Mouse (Mus musculus): Measurements from ENCODE around the gene Mrpl48. TPM values are rescaled to one million over a fixed set of nuclear protein-coding genes. Genes with fewer than 3 reads are reported as not detected.

The Mrpl48 gene
- polyA plus RNA-seq, 1 experiment from 2014 or later: 69.4 TPM

DNA sequence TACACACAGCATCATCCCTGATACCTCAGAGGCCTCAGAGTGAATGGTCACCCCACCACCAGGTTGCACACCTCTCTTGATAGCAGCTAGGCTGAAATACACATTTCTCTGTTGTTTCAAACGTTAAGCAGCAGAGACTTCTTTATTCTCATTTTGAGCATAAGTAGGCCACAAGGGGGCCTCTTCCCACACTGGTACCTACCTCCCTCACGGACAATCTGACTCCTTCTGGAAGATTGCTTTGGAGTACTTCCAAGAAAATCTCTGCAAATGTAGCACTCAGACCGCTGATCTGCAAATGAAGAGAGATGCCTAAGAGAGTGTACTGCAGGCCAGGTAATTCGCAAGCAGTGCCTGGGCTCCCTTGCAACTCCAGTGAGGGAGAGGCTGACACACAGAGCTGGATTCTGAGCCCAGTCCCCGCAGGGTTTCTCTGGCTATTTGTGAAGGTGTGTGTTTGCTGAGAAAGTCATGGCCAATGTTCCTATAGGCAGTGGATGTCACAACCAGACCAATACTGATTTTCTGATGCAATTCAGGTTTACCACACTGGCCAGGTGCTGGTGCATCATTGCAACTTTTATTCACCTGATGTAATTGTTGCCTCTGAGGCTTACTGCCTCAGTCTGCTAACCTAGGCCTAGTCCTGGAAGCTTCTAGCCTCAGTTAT lies 57.6 kb downstream of the Mrpl48 start:
- Histone ChIP-seq H3K27me3 (no peaks in the 10 kb centered on the region), H3K27ac (replicated peaks) (no peak overlapping the region), H3K4me2 (replicated peaks) (no peak overlapping the region), H3K9ac (replicated peaks) (no peak overlapping the region), H3K4me1 (peaks cover 10% of the 10 kb centered on the region), H3K9me3 (no peaks in the 10 kb centered on the region), H3K4me3 (no peak overlapping the region), H3K36me3 (peaks cover 4% of the 10 kb centered on the region; the same call in 1 of the 2 replicates)
- ATAC-seq (ENCODE audit: low FRiP score, low read depth): no peak
- 67% methylated on average over 5 of the region's 5 CpGs for WGBS

DNA sequence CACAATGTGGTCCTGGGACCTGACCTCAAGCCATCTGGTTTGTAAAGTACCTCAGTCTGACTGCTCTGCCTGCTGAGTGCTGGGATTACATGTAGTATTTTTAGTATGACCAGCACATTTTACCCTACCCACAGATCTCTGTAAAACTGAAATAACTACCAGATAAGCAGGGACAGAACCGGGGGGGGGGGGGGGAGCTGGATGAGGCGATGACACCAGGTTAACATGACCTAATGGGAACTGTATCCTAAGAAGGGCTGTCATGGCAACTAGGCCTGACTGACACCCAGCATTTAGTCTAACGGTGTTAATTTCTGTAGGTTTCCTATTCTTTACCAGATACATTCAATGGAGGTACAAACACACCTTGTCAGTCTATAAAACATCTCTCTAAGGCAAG lies 58.3 kb downstream of the Mrpl48 start:
- Histone ChIP-seq H3K27ac (replicated peaks) (no peak overlapping the region), H3K9ac (replicated peaks) (no peak overlapping the region), H3K4me2 (replicated peaks) (no peak overlapping the region), H3K4me3 (no peak overlapping the region), H3K27me3 (no peaks in the 10 kb centered on the region), H3K36me3 (peaks cover 4% of the 10 kb centered on the region; the same call in 1 of the 2 replicates), H3K4me1 (peaks cover 4% of the 10 kb centered on the region), H3K9me3 (no peaks in the 10 kb centered on the region)
- ATAC-seq (ENCODE audit: low FRiP score, low read depth): no peak
- whole genome bisulfite sequencing: 85% methylated on average over 3 of the region's 3 CpGs

DNA sequence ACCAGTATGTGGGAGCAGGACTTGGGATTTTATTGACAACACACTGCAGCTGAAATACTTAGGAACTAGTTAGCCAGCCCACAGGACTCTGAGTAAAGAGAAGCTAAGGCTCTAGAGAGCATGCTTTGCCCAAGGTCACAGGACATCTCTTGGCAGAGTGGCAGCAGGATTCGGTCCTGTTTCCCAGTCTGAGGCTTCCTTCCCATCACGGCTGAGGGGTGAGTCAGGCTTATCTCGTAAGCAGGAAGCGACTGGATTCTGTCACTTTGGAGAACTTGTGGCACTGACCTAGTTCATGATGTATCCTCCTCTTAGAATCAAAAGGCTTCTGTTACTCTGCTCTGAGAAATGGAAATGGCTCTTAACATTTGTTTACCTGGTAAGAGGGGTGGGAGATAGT lies 60.5 kb downstream of the Mrpl48 start:
- Histone ChIP-seq H3K27me3 (no peaks in the 10 kb centered on the region), H3K27ac (replicated peaks) (no peak overlapping the region), H3K4me3 (no peak overlapping the region), H3K36me3 (peaks cover 4% of the 10 kb centered on the region; the same call in 1 of the 2 replicates), H3K9me3 (no peaks in the 10 kb centered on the region), H3K4me2 (replicated peaks) (no peak overlapping the region), H3K9ac (replicated peaks) (no peak overlapping the region), H3K4me1 (no peaks in the 10 kb centered on the region)
- ATAC-seq (ENCODE audit: low FRiP score, low read depth): no peak
- 82% methylated on average over 4 of the region's 4 CpGs for WGBS

DNA sequence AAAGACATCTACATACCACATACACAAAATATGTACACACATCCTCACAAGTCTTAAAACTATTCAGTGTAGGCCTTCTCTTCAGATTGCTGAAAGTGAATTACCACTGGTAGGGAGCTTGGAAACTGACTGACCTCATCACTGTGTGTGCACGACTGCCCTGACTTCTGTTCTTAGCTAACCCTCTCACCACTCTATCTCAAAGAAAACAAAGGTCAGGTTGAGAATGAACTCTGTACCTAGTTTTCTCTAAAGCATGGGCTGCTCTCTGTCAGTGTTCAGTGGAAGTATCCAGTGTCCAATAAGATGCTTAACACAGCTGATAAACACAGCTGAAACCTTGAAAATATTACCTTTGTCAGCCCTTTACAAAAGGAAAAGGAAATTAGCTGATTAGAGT lies 63.7 kb downstream of the Mrpl48 start:
- no peaks in the 10 kb centered on the region for H3K4me1 ChIP-seq
- H3K4me2 ChIP-seq (replicated peaks): no peak overlapping the region
- no peaks in the 10 kb centered on the region for H3K9me3 ChIP-seq
- 81% methylated on average over 1 of the region's 1 CpGs for WGBS
- H3K27me3 ChIP-seq: no peaks in the 10 kb centered on the region
- H3K4me3 ChIP-seq: no peak overlapping the region
- H3K9ac ChIP-seq (replicated peaks): no peak overlapping the region
- ATAC-seq (ENCODE audit: low FRiP score, low read depth): no peak
- no peak overlapping the region for H3K27ac ChIP-seq (replicated peaks)
- peaks cover 14% of the 10 kb centered on the region for H3K36me3 ChIP-seq

DNA sequence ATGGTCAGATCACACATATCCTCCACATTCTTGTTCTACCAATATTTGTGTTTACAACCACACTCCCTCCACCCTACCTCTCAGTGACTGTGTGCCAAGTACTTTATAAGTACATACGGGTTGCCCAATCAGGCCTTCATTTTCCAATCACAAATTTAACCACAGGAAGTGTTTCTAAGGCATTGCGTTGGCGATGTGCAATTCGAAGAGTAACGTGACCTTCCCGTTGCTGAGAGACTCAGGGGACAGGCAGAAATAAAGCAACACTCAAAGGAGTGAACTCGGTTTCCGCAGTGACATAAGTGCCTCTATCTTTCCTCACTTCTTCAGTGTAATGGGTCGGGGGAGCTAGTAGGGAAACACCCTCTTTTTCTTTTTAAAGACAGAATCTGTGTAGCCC lies 68.6 kb downstream of the Mrpl48 start:
- H3K9me3 ChIP-seq: no peaks in the 10 kb centered on the region
- peaks cover 12% of the 10 kb centered on the region for H3K4me1 ChIP-seq
- H3K9ac ChIP-seq (replicated peaks): no peak overlapping the region
- no peak for ATAC-seq (ENCODE audit: low FRiP score, low read depth)
- peaks cover 22% of the 10 kb centered on the region for H3K36me3 ChIP-seq
- no peak overlapping the region for H3K27ac ChIP-seq (replicated peaks)
- 97% methylated on average over 9 of the region's 9 CpGs for WGBS
- no peaks in the 10 kb centered on the region for H3K27me3 ChIP-seq
- H3K4me3 ChIP-seq: no peak overlapping the region
- no peak overlapping the region for H3K4me2 ChIP-seq (replicated peaks)

DNA sequence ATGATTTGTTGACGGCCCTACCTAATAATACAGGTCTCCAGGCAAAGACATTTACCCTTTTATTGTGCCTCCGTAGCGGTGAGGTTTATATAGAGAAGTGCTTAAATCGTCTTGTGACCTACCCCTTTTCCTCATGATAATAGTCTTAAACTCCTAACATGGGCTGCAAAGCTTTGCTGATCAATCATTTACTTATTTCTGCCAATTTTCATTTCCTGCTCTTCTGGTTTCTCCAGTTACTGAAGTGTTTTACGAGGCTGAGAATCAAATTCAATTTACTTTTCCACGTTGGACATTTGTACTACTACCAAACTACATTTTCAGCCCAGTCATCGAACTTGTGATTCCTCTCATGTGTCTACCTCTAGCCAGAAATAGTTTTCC lies 70.6 kb downstream of the Mrpl48 start:
- peaks cover 22% of the 10 kb centered on the region for H3K36me3 ChIP-seq
- H3K4me3 ChIP-seq: peak overlapping the region; percentile 68
- peak overlapping the region; percentile 74 for H3K9ac ChIP-seq (replicated peaks)
- 41% methylated on average over 7 of the region's 7 CpGs for WGBS
- H3K27ac ChIP-seq (replicated peaks): peak overlapping the region; percentile 76; the same call in 1 of the 2 replicates
- H3K9me3 ChIP-seq: no peaks in the 10 kb centered on the region
- H3K4me1 ChIP-seq: peaks cover 12% of the 10 kb centered on the region
- peak overlapping the region; percentile 62 for H3K4me2 ChIP-seq (replicated peaks)
- no peak for ATAC-seq (ENCODE audit: low FRiP score, low read depth)
- H3K27me3 ChIP-seq: no peaks in the 10 kb centered on the region

DNA sequence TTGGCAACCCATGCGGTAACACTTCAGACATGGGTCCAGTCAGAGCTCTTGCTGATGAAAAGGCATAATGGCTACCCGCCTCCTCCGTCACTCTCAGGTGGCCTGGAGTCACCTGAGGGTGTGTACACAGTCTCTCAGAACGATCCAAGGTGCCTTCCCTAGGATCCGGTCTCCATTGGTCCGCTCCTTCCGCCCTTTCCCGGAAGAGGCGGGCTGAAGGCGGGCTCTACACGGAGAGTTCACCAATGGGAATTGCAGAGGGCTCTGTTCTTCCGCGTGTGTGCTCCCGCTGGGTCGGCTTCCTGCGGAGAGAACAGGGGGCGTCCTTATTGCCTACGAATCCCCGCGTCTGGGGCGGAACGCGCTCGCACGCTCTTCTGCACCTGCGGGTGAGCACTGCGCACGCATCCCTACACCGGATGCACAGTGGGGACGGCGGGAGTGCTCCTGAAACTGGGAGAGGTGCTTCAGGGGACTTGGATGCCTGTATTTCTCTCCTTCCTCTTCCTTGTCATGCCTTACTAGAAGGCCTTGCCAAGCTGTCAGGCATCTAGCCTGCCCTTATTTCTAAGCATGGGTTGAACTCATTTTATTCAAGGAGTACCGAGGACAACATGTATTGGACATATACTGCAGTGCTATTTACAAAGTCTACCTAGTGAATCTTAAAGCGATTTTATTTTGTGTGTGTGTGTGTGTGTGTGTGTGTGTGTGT lies 71.1 kb downstream of the Mrpl48 start, which contains the start of gene Coa4:
Gene Coa4 (plus strand): TSS at position 268 of the 715 bp plus-strand sequence.
- Histone ChIP-seq H3K27me3 (no peaks in the 10 kb centered on the region), H3K4me2 (replicated peaks) (peak within 1 kb of the TSS; percentile 62), H3K9ac (replicated peaks) (peak within 1 kb of the TSS; percentile 74), H3K36me3 (peaks cover 22% of the 10 kb centered on the region), H3K9me3 (no peaks in the 10 kb centered on the region), H3K27ac (replicated peaks) (peak within 1 kb of the TSS; percentile 76), H3K4me3 (peak within 1 kb of the TSS; percentile 68), H3K4me1 (peaks cover 12% of the 10 kb centered on the region)
- ATAC-seq (ENCODE audit: low FRiP score, low read depth): peak; percentile 100
- WGBS: 1% methylated on average over 33 of the region's 33 CpGs

DNA sequence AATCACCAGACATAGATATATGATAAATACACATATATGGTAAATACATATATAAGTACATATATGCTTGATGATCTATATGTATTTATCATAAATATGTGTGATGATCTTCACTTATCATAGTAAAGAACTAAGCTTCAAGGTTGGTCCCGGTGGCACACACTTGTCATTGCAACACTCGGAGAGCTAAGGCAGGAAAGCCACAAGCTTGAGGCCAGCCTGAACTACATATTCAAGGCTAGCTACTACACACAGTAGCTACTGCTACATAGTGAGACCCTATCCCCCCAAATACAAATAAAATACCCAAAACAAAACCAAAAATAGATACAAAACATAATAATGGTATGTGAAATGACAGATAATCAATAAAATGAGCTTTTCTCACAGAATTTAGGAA lies 72.3 kb downstream of the Mrpl48 start:
- Histone ChIP-seq H3K9me3 (no peaks in the 10 kb centered on the region), H3K27me3 (no peaks in the 10 kb centered on the region), H3K36me3 (peaks cover 22% of the 10 kb centered on the region), H3K27ac (replicated peaks) (no peak overlapping the region), H3K9ac (replicated peaks) (no peak overlapping the region), H3K4me1 (peaks cover 12% of the 10 kb centered on the region), H3K4me2 (replicated peaks) (peak overlapping the region; percentile 62), H3K4me3 (0 out of 2 replicates have a peak overlapping the region, but pooled peaks have one; percentile 68)
- 88% methylated on average over 2 of the region's 2 CpGs for WGBS
- ATAC-seq (ENCODE audit: low FRiP score, low read depth): no peak

DNA sequence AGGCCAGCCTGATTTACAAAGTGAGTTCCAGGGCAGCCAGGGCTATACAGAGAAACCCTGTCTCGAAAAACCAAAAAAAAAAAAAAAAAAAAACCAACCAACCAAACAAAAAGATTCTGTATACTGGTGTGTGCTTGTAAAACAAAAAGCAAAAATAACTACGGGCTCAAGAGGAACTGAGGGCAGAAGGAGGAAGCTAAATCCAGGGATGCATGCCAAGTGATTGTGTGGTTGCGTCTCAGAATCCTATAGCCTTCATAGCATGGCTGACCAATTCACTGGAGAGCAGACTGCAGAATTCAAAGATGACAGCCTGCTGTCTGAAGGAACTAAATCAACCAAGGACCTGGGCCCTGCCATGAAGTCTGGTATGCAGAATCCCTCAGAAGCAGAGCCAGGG lies 73.9 kb downstream of the Mrpl48 start:
- H3K4me1 ChIP-seq: peaks cover 12% of the 10 kb centered on the region
- no peak overlapping the region for H3K9ac ChIP-seq (replicated peaks)
- no peak for ATAC-seq (ENCODE audit: low FRiP score, low read depth)
- no peaks in the 10 kb centered on the region for H3K9me3 ChIP-seq
- no peak overlapping the region for H3K4me3 ChIP-seq
- H3K36me3 ChIP-seq: peaks cover 6% of the 10 kb centered on the region
- H3K27me3 ChIP-seq: no peaks in the 10 kb centered on the region
- H3K4me2 ChIP-seq (replicated peaks): no peak overlapping the region
- WGBS: 88% methylated on average over 3 of the region's 3 CpGs
- H3K27ac ChIP-seq (replicated peaks): no peak overlapping the region

DNA sequence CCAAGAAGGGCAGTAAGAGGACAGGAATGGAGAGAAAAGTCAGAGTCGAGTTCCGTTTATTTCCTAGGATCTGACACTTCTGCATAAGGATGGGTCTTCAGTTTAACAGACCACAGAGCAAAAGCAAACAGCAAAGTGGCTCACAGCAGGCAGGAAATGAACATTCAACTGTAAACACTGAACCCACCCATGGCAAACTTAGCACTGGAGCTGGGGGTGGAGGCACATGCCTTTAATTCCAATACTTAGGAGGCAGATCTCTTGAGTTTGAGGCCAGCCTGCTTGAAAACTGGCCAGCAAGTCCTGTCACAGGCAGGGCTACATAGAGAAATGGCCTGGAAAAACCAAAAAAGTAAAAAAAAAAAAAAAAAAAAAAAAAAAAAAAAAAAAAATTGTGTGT lies 74.6 kb downstream of the Mrpl48 start:
- H3K4me1 ChIP-seq: peaks cover 12% of the 10 kb centered on the region
- 71% methylated on average over 2 of the region's 2 CpGs for WGBS
- H3K4me3 ChIP-seq: no peak overlapping the region

DNA sequence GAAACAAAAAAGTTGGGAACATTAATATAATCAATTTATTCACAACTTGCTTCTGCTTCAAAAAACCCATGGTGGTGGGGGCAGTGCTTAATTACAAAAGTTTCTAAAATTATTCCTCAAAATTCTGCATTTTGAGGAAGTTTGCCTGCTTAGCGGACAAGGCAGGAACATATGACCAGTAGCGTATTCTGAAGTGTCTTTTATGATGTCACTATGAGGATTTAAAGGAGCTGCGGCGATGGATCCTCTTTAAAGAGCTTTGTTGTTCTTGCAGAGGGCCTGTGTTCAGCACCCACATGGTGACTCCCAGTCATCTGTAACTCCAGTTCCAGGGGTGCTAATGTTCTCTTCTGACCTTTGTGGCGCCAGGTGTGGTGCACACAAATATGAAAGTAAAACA lies 77.3 kb downstream of the Mrpl48 start:
- H3K9ac ChIP-seq (replicated peaks): no peak overlapping the region
- H3K27me3 ChIP-seq: no peaks in the 10 kb centered on the region
- H3K27ac ChIP-seq (replicated peaks): no peak overlapping the region
- H3K4me2 ChIP-seq (replicated peaks): no peak overlapping the region
- WGBS: 88% methylated on average over 5 of the region's 5 CpGs
- no peak overlapping the region for H3K4me3 ChIP-seq
- no peak for ATAC-seq (ENCODE audit: low FRiP score, low read depth)
- H3K4me1 ChIP-seq: no peaks in the 10 kb centered on the region
- H3K36me3 ChIP-seq: no peaks in the 10 kb centered on the region
- H3K9me3 ChIP-seq: no peaks in the 10 kb centered on the region

More for the DNA sequence above, 74.6 kb downstream of the Mrpl48 start:
- no peak for ATAC-seq (ENCODE audit: low FRiP score, low read depth)
- no peaks in the 10 kb centered on the region for H3K36me3 ChIP-seq
- H3K9ac ChIP-seq (replicated peaks): no peak overlapping the region
- no peak overlapping the region for H3K27ac ChIP-seq (replicated peaks)
- no peak overlapping the region for H3K4me2 ChIP-seq (replicated peaks)
- H3K27me3 ChIP-seq: no peaks in the 10 kb centered on the region
- H3K9me3 ChIP-seq: no peaks in the 10 kb centered on the region

DNA sequence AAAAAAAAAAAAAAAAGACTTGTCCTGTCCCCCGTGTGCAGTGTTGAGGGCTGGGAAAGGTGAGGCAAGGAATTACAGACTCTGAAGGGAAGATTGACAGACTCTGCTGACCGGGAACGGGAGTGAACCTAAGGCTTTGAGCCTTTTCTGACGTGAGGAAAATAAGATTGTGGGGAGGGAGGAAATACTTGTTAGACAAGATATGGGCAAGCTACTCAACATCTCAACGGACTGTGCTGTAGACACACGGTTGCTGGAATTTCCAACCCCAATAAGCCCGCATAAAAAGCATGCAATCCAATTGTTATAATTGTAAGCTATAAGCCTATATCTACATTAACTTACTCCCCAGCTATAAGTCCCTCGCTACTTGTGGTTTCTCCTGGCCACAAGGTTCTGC lies 83.4 kb downstream of the Mrpl48 start:
- no peak overlapping the region for H3K9ac ChIP-seq (replicated peaks)
- no peak overlapping the region for H3K4me3 ChIP-seq
- H3K4me1 ChIP-seq: no peaks in the 10 kb centered on the region
- H3K4me2 ChIP-seq (replicated peaks): no peak overlapping the region
- 78% methylated on average over 8 of the region's 8 CpGs for WGBS
- no peaks in the 10 kb centered on the region for H3K36me3 ChIP-seq
- ATAC-seq (ENCODE audit: low FRiP score, low read depth): no peak
- no peaks in the 10 kb centered on the region for H3K9me3 ChIP-seq
- no peaks in the 10 kb centered on the region for H3K27me3 ChIP-seq
- H3K27ac ChIP-seq (replicated peaks): no peak overlapping the region

Data from midbrain, embryonic 12.5 days (tissue).